Mouse (Mus musculus) ES-E14 (cell line): ENCODE data around the gene Ltbp2. TPM values are rescaled to one million over a fixed set of nuclear protein-coding genes. Genes with fewer than 3 reads are reported as not detected.

Experiments
- DNase-seq: peaks from one replicate; pipeline ENCODE4 v3.0.0-alpha.2; 2013; ENCODE audit warnings: low read depth, low spot score
- H3K27ac ChIP-seq: 2 replicates; pipeline ENCODE4 v1.5.1; 2012; ENCODE audit warnings: low read depth, mild to moderate bottlenecking, low read length, moderate library complexity, mixed read lengths; ENCODE audit not compliant: poor library complexity, insufficient read depth, severe bottlenecking
- H3K36me3 ChIP-seq: 2 replicates; pipeline ENCODE4 v1.6.1; 2012; ENCODE audit warnings: mild to moderate bottlenecking, low read length, moderate library complexity, mixed read lengths; ENCODE audit not compliant: control insufficient read depth, poor library complexity, insufficient read depth, severe bottlenecking
- H3K4me1 ChIP-seq, 2 experiments: fragments of 150-350 bp in 1 of 2; sonication (generic) in 1 of 2; 2 replicates each; pipeline ENCODE4 v1.6.1; 2012; ENCODE audit warnings: low read length in 2 of 2, mild to moderate bottlenecking in 1 of 2, mixed read lengths in 1 of 2; ENCODE audit not compliant: control insufficient read depth in 2 of 2, insufficient read depth in 2 of 2, poor library complexity in 1 of 2
- H3K4me3 ChIP-seq, 2 experiments: fragments of 150-350 bp in 1 of 2; sonication (generic) in 1 of 2; 2 replicates each; pipeline ENCODE4 v1.5.1; 2012; ENCODE audit warnings: low read length in 2 of 2, low read depth in 1 of 2, mild to moderate bottlenecking in 1 of 2, mixed read lengths in 1 of 2; ENCODE audit not compliant: insufficient read depth in 1 of 2, poor library complexity in 1 of 2, severe bottlenecking in 1 of 2
- H3K9ac ChIP-seq: 2 replicates; pipeline ENCODE4 v1.6.1; 2012; ENCODE audit warnings: low read depth, mild to moderate bottlenecking, low read length, mixed read lengths; ENCODE audit not compliant: poor library complexity, insufficient read depth, severe bottlenecking
- H3K9me3 ChIP-seq: fragments of 150-350 bp; sonication (generic); 2 replicates; pipeline ENCODE4 v1.6.1; 2012; ENCODE audit warnings: low read depth, mild to moderate bottlenecking, low read length; ENCODE audit not compliant: control insufficient read depth, insufficient read depth
- CHD2 ChIP-seq: IDR thresholded peaks from 2 replicates; pipeline ENCODE4 v1.6.1; 2014; ENCODE audit warnings: mild to moderate bottlenecking, low read depth, low read length, inconsistent platforms
- HCFC1 ChIP-seq: IDR thresholded peaks from 2 replicates; pipeline ENCODE4 v1.6.1; 2012; ENCODE audit warnings: low read length, inconsistent platforms, borderline replicate concordance; ENCODE audit not compliant: insufficient read depth
- MAFK ChIP-seq: IDR thresholded peaks from 2 replicates; pipeline ENCODE4 v1.6.1; 2014; ENCODE audit warnings: mild to moderate bottlenecking, low read depth, low read length, inconsistent platforms; ENCODE audit not compliant: insufficient read depth
- ZC3H11A ChIP-seq: IDR thresholded peaks from 2 replicates; pipeline ENCODE4 v1.6.1; 2012; ENCODE audit warnings: low read depth, mild to moderate bottlenecking, inconsistent platforms, low read length, borderline replicate concordance
- ZNF384 ChIP-seq: IDR thresholded peaks from 2 replicates; pipeline ENCODE4 v1.6.1; 2012; ENCODE audit warnings: low read depth, low read length, inconsistent platforms
- in situ Hi-C, 2 experiments: fragments of 600-800 bp; cut with MboI; formaldehyde crosslinking; loops; one replicate each; pipeline ENCODE4 v1.15.1; 2025; ENCODE audit warnings: low sequenced_read_pairs in 2 of 2, inconsistent platforms in 1 of 2; ENCODE audit not compliant: unreplicated experiment in 2 of 2
- total RNA-seq: library from RNA; depleted of rRNA; stranded (reverse); fragments of 300-350 nt; gene quantifications from 2 replicates; pipeline ENCODE4 v1.2.3, GENCODE M21; 2012

The Ltbp2 gene
- total RNA-seq, 1 experiment: 1.8 TPM

GRCm38 (mm10) chr12:84814663-84815325 lies 61.5 kb downstream of the Ltbp2 start:
- no peak overlapping the region for H3K4me3 ChIP-seq
- H3K36me3 ChIP-seq: no peaks in the 10 kb centered on the region
- no peaks in the 10 kb centered on the region for H3K4me1 ChIP-seq
- H3K27ac ChIP-seq: no peak overlapping the region
- TF ChIP-seq HCFC1: no peak
- no peak for TF ChIP-seq MAFK
- no peak for TF ChIP-seq CHD2
- TF ChIP-seq ZC3H11A: no peak
- no peak for TF ChIP-seq ZNF384
- no peak overlapping the region for H3K9ac ChIP-seq
- in situ Hi-C loops: no loop called here
- H3K9me3 ChIP-seq: no peaks in the 10 kb centered on the region
- no peak for DNase-seq

GRCm38 (mm10) chr12:84813773-84814172 lies 62.6 kb downstream of the Ltbp2 start:
- Histone ChIP-seq H3K4me1 (no peaks in the 10 kb centered on the region), H3K4me3 (no peak overlapping the region), H3K9ac (no peak overlapping the region), H3K27ac (no peak overlapping the region), H3K9me3 (no peaks in the 10 kb centered on the region), H3K36me3 (no peaks in the 10 kb centered on the region)
- DNase-seq: no peak
- in situ Hi-C loops: no loop called here
- no peak for TF ChIP-seq HCFC1
- TF ChIP-seq ZNF384: no peak
- no peak for TF ChIP-seq CHD2
- TF ChIP-seq ZC3H11A: no peak
- TF ChIP-seq MAFK: no peak

- Histone ChIP-seq H3K4me3 (no peak overlapping the region), H3K9ac (no peak overlapping the region), H3K9me3 (no peaks in the 10 kb centered on the region), H3K36me3 (no peaks in the 10 kb centered on the region), H3K27ac (no peak overlapping the region), H3K4me1 (peaks cover 0 to 3% of the 10 kb centered on the region in 2 experiments; a peak in 1 of 4 replicates)
- in situ Hi-C loops: no loop called here
- no peak for TF ChIP-seq ZNF384
- TF ChIP-seq MAFK: no peak
- TF ChIP-seq ZC3H11A: no peak
- no peak for TF ChIP-seq CHD2
- TF ChIP-seq HCFC1: no peak
- no peak for DNase-seq
Measured at GRCm38 (mm10) chr12:84812004-84812403, 64.3 kb downstream of the Ltbp2 start.

- in situ Hi-C loops: no loop called here
- H3K9me3 ChIP-seq: no peaks in the 10 kb centered on the region
Measured at GRCm38 (mm10) chr12:84811510-84811909, 64.8 kb downstream of the Ltbp2 start.

GRCm38 (mm10) chr12:84810810-84811209 lies 65.5 kb downstream of the Ltbp2 start:
- DNase-seq: no peak
- Histone ChIP-seq H3K4me1 (peaks cover 0 to 5% of the 10 kb centered on the region in 2 experiments; a peak in 2 of 4 replicates), H3K36me3 (no peaks in the 10 kb centered on the region), H3K27ac (no peak overlapping the region), H3K4me3 (no peak overlapping the region), H3K9ac (no peak overlapping the region), H3K9me3 (no peaks in the 10 kb centered on the region)
- TF ChIP-seq ZC3H11A: no peak
- TF ChIP-seq MAFK: no peak
- TF ChIP-seq HCFC1: no peak
- no peak for TF ChIP-seq ZNF384
- no peak for TF ChIP-seq CHD2
- in situ Hi-C loops: no loop called here

More at GRCm38 (mm10) chr12:84811510-84811909, 64.8 kb downstream of the Ltbp2 start:
- Histone ChIP-seq H3K36me3 (no peaks in the 10 kb centered on the region), H3K27ac (no peak overlapping the region), H3K9ac (no peak overlapping the region), H3K4me3 (no peak overlapping the region), H3K4me1 (peaks cover 0 to 5% of the 10 kb centered on the region in 2 experiments; a peak in 2 of 4 replicates)
- DNase-seq: no peak
- no peak for TF ChIP-seq MAFK
- no peak for TF ChIP-seq HCFC1
- no peak for TF ChIP-seq ZC3H11A
- TF ChIP-seq CHD2: no peak
- no peak for TF ChIP-seq ZNF384
